ENCODE assay signal across 8 mouse cellular contexts in the genomic region with DNA sequence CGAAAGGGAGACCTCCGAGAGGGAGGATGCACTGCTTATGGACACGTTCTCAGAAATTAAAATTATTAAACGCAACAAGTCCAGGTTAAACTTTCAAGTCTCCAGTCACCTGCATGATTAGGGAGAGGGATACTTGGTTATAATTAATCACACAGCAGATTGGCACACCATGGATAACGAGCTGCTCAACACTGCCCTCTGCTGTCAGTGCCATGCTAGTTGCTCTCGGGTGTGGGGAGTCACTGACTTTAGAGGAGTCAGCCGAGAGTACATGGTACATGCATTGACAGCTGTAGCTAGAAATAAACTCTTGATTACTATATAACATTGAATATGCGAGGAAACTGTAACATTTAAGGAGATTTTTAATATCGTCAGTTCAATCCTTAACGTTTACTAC.
DNase-seq lines count a peak whose midpoint lies in the region; ATAC-seq lines count a peak whose summit lies in the region.

No protein-coding gene starts in this region.

- ATAC-seq in megakaryocyte, adult 5-6 weeks (ENCODE audit: poor library complexity, severe bottlenecking), result peak; percentile 75

- DNase-seq in gastrocnemius, adult 18-20 months (ENCODE audit: low spot score), result peak; percentile 35
- DNase-seq in gastrocnemius, adult 8-10 months (ENCODE audit: low spot score in 2 of 2), result no peak
- peak; percentile 33 for DNase-seq in right cerebral cortex, adult 18-20 months
- no peak for DNase-seq in right cerebral cortex, postnatal 36 days (ENCODE audit: low spot score in 2 of 2)
- peak; percentile 56 to 64 for DNase-seq in cerebellum, adult 18-20 months
- DNase-seq in kidney, adult 8-10 months, result peak; percentile 49 to 73
- peak; percentile 54 for DNase-seq in thymus, postnatal 0 days (ENCODE audit: low spot score)

Comparison
In these comparisons a context has a peak if more than half of its experiments do, and no peak if none do; other contexts are left out.
1. DNase-seq: peak in gastrocnemius, adult 18-20 months (single experiment), right cerebral cortex, adult 18-20 months (single experiment), cerebellum, adult 18-20 months (2 of 2), kidney, adult 8-10 months (2 of 2) and thymus, postnatal 0 days (single experiment); none in gastrocnemius, adult 8-10 months (0 of 2) and right cerebral cortex, postnatal 36 days (0 of 2).